Mouse (Mus musculus) liver, adult 2 months (tissue): ENCODE measurements at regions not wholly inside any gene's neighbourhood (a gene's known extent, or its start where the extent isn't known, plus 50 kb on each side); places are given as distances from the start of the nearest gene placed in this dataset.

Experiments
- CTCF ChIP-seq: fragments of 200-500 bp; IDR thresholded peaks from 2 replicates; pipeline ENCODE4 v1.5.1; 2011; ENCODE audit warnings: low read depth, low read length, control low read depth
- POLR2A ChIP-seq: fragments of 200-500 bp; IDR thresholded peaks from 2 replicates; pipeline ENCODE4 v1.6.1; 2011; ENCODE audit warnings: low read length, control low read depth; ENCODE audit not compliant: insufficient read depth; ENCODE audit errors: extremely low read depth

- TF ChIP-seq POLR2A (no peak), CTCF (no peak)
Observed at GRCm38 (mm10) chr3:148335654-148336053, 654.7 kb downstream of the Adgrl2 start.
